Mouse (Mus musculus) hindbrain, embryonic 16.5 days (tissue): Measurements from ENCODE around the gene Mtx3. TPM values are rescaled to one million over a fixed set of nuclear protein-coding genes. Genes with fewer than 3 reads are reported as not detected.

ENCODE experiments used
- ATAC-seq: fragments of 200-750 bp; cut with Nextera tagmentation; 2 replicates; pipeline ENCODE4 v1.8.0; 2017; ENCODE audit warnings: moderate TSS enrichment, moderate library complexity
- H3K27ac ChIP-seq: fragments of 300-500 bp; sonication (generic); 2 replicates; pipeline ENCODE4 v1.5.1; 2014; ENCODE audit warnings: low read depth, mild to moderate bottlenecking, control low read depth, low read length, moderate library complexity
- H3K27me3 ChIP-seq: fragments of 300-500 bp; sonication (generic); replicated peaks from 2 replicates; pipeline ENCODE4 v1.6.1; 2014; ENCODE audit warnings: low read length; ENCODE audit not compliant: control insufficient read depth, insufficient read depth
- H3K36me3 ChIP-seq: fragments of 300-500 bp; sonication (generic); 2 replicates; pipeline ENCODE4 v1.6.1; 2014; ENCODE audit warnings: mild to moderate bottlenecking, low read length, moderate library complexity, mixed read lengths; ENCODE audit not compliant: control insufficient read depth, insufficient read depth
- H3K4me1 ChIP-seq: fragments of 300-500 bp; sonication (generic); 2 replicates; pipeline ENCODE4 v1.6.1; 2014; ENCODE audit warnings: low read depth, low read length; ENCODE audit not compliant: control insufficient read depth, insufficient read depth
- H3K4me2 ChIP-seq: fragments of 300-500 bp; sonication (generic); 2 replicates; pipeline ENCODE4 v1.6.1; 2014; ENCODE audit warnings: mild to moderate bottlenecking, low read length, control low read depth, moderate library complexity
- H3K4me3 ChIP-seq: fragments of 300-500 bp; sonication (generic); 2 replicates; pipeline ENCODE4 v1.5.1; 2014; ENCODE audit warnings: mild to moderate bottlenecking, low read length, control low read depth, moderate library complexity
- H3K9ac ChIP-seq: fragments of 300-500 bp; sonication (generic); 2 replicates; pipeline ENCODE4 v1.6.1; 2014; ENCODE audit warnings: low read depth, mild to moderate bottlenecking, control low read depth, low read length, moderate library complexity
- H3K9me3 ChIP-seq: fragments of 300-500 bp; sonication (generic); 2 replicates; pipeline ENCODE4 v1.6.1; 2014; ENCODE audit warnings: mild to moderate bottlenecking, low read length, moderate library complexity; ENCODE audit not compliant: control insufficient read depth
- WGBS: fragments of 180-500 bp; shearing (Covaris S2); extraction: QIAGEN DNeasy Blood & Tissue Kit; methylation state at CpG from one replicate; pipeline ENCODE4 v1.1.7; 2014; 5-methylcytosine and 5-hydroxymethylcytosine counted together
- polyA plus RNA-seq: library from polyadenylated mRNA; unstranded; fragments of >200 nt; fragmentation: Nextera tagmentation; extraction: Ambion mirVana; gene quantifications from 2 replicates; pipeline ENCODE4 v1.2.1, GENCODE M21; 2015

The Mtx3 gene
- polyA plus RNA-seq, 1 experiment from 2014 or later = 3.2 TPM

DNA sequence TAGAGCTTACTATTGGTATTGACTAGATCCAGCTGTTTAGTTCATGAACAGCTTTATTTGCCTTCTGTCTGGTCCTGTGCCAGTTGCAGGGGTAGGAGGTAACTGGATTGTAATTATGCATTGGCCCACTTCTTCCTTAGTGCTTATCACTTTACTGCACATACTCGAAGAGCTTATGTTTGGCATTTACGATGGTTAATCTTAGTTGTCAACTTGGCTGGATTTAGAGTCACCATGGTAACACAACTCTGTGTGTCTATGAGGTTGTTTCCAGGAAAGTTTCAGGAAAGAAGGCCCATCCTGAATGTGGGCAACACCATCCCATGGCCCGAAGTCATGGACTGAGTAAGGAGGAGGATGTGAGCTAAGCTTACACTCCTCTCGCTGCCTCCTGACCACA is 11.4 kb upstream of the Mtx3 start:
- no peak overlapping the region for H3K4me2 ChIP-seq
- no peak overlapping the region for H3K4me3 ChIP-seq
- no peaks in the 10 kb centered on the region for H3K36me3 ChIP-seq
- no peak overlapping the region for H3K27ac ChIP-seq
- no peak for ATAC-seq
- H3K9me3 ChIP-seq = no peaks in the 10 kb centered on the region
- WGBS = 87% methylated on average over 4 of the region's 4 CpGs
- H3K27me3 ChIP-seq = no peaks in the 10 kb centered on the region
- H3K9ac ChIP-seq = no peak overlapping the region
- H3K4me1 ChIP-seq = no peaks in the 10 kb centered on the region

DNA sequence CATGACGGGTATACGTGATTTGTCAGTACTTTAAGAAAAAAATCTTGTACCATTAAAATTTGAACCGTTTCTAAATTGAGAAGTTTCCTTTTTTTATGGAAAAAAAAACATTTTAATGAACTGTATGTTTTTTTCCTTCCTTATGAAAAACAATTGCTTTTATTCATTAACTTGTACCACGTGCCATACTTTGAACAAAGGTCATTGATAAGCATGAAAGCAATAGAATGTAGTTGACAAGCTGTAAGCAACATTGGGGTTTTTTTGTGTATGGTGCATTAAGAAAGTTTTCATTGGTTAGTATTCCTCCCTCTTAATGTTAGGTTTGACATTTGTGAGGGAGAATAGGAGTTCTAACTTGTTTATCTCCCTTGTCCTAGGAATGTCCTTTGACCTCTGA is 1.9 kb downstream of the Mtx3 start:
- Histone ChIP-seq H3K9ac (no peak overlapping the region), H3K27me3 (no peaks in the 10 kb centered on the region), H3K9me3 (no peaks in the 10 kb centered on the region), H3K4me2 (no peak overlapping the region), H3K4me3 (no peak overlapping the region), H3K36me3 (peaks cover 17% of the 10 kb centered on the region), H3K27ac (no peak overlapping the region), H3K4me1 (peaks cover 7% of the 10 kb centered on the region)
- WGBS = 90% methylated on average over 4 of the region's 4 CpGs
- ATAC-seq = no peak

DNA sequence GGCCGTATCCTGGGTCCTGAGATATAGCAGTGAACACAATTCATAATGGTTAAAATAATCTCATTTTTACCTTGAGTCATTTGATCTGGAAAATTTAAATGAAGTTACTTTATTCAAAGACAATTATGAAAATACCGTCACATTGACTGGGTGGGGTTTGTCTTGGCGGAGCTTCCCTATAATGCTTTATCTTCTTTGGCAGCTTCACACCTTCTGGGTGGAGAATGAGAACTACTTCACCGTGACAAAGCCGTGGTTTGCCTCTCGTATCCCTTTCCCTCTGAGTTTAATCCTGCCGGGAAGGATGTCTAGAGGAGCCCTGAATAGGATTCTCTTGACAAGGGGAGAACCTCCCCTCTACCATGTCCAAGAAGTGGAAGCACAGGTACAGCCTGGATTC is 2.8 kb downstream of the Mtx3 start:
- H3K9ac ChIP-seq = no peak overlapping the region
- no peak overlapping the region for H3K27ac ChIP-seq
- no peaks in the 10 kb centered on the region for H3K9me3 ChIP-seq
- no peaks in the 10 kb centered on the region for H3K27me3 ChIP-seq
- peaks cover 17% of the 10 kb centered on the region for H3K36me3 ChIP-seq
- no peak overlapping the region for H3K4me3 ChIP-seq
- peaks cover 7% of the 10 kb centered on the region for H3K4me1 ChIP-seq
- no peak for ATAC-seq
- H3K4me2 ChIP-seq = no peak overlapping the region
- WGBS = 92% methylated on average over 7 of the region's 7 CpGs

DNA sequence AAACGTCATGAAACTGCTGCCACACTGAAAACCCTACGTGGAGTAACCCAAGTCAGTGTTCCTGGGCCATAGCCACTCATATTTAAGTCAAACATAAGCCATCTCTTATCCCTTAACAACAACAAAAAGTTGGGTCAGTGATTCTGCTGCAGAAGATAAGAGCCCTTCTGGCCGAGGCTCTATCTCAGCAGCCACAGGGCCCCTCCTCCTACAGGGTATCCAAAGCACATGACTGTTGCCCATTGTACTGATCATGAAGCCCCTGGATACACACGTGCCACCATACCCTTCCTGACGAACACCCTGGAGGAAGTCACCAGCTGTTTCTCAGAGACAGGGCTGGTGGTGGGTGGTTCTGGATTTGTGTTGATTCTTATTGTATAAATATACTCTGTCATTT is 3.4 kb downstream of the Mtx3 start:
- H3K9ac ChIP-seq = no peak overlapping the region
- H3K27me3 ChIP-seq = no peaks in the 10 kb centered on the region
- H3K27ac ChIP-seq = no peak overlapping the region
- no peak for ATAC-seq
- 85% methylated on average over 5 of the region's 5 CpGs for WGBS
- no peak overlapping the region for H3K4me2 ChIP-seq
- peaks cover 7% of the 10 kb centered on the region for H3K4me1 ChIP-seq
- H3K4me3 ChIP-seq = no peak overlapping the region
- peaks cover 17% of the 10 kb centered on the region for H3K36me3 ChIP-seq
- H3K9me3 ChIP-seq = no peaks in the 10 kb centered on the region

DNA sequence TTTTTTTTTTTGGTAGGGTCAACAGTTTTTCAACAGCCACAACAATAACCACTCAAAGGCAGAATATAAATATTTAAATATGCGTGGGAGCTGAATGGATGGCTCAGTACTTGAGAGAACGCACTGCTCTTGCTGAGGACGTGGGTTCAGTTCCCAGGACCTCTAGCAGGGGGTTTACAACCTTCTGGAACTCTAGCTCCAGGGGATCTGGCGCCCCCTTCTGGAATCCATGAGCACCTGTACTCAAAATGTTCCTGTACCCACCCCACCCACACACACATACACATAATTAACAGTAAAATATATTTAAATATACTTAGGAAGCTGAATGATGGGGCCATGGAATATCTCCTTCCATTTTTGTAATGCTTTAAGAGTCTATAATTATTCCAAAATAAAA is 11.3 kb downstream of the Mtx3 start:
- no peak overlapping the region for H3K4me3 ChIP-seq
- peaks cover 11% of the 10 kb centered on the region for H3K36me3 ChIP-seq
- 74% methylated on average over 4 of the region's 4 CpGs for WGBS
- ATAC-seq = no peak
- no peak overlapping the region for H3K4me2 ChIP-seq
- no peaks in the 10 kb centered on the region for H3K27me3 ChIP-seq
- H3K9ac ChIP-seq = no peak overlapping the region
- no peaks in the 10 kb centered on the region for H3K4me1 ChIP-seq
- H3K27ac ChIP-seq = no peak overlapping the region
- no peaks in the 10 kb centered on the region for H3K9me3 ChIP-seq

DNA sequence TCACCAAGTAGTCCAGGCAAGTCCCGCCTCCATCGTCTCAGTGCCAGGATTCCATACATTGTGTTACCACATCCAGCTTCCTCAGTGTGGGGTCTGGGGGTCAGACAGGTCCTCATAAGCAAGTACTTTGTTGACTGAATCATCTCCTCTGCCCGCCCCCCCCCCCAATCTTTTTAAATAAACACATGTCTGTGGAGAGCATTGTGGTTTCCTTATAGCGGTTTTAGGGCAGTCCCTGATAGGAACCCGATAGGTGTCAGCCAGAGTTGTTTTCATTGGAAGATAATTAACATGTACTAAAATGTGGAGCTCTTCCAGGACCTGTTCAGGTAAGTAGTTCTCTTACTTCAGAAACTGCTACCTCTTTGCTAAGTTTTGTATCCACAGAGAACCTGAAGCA is 14.2 kb downstream of the Mtx3 start:
- Histone ChIP-seq H3K27ac (no peak overlapping the region), H3K4me1 (no peaks in the 10 kb centered on the region), H3K4me3 (no peak overlapping the region), H3K36me3 (peaks cover 4% of the 10 kb centered on the region), H3K9ac (no peak overlapping the region), H3K4me2 (no peak overlapping the region), H3K27me3 (no peaks in the 10 kb centered on the region), H3K9me3 (no peaks in the 10 kb centered on the region)
- WGBS = 94% methylated on average over 5 of the region's 5 CpGs
- no peak for ATAC-seq

DNA sequence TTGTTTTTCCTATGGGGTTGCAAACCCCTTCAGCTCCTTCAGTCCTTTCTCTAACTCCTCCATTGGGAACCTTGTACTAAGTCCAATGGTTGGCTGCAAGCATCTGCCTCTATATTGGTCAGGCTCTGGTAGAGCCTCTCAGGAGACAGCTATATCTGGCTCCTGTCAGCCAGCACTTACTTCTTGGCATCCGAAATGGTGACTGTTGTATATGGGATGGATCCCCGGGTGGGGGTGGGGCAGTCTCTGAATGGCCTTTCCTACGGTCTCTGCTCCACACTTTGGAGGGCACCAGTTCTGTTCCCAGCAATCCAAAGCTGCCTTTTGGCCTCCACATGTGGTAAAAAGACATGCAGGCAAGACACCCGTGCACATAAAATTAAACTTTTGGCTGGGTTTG is 15.4 kb downstream of the Mtx3 start:
- 81% methylated on average over 4 of the region's 4 CpGs for WGBS
- H3K27me3 ChIP-seq = no peaks in the 10 kb centered on the region

DNA sequence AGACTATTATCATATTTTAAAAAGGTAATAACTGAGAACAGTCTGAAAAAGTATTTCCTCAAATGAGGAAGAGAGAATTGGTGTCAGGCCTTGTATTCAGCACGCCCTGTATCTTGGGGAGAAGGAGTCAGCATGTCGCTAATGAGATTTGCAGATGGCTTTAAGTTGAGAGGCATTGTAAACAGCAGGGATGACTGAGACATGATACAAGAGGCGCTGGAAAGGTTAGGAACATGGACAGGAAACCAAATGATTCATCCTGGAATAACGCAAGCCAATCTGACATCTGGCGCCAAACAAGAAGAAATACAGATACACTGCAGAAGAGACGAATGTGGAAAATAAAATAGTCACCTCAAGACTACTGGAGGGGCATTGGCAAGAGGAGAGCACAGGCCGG is 20.8 kb downstream of the Mtx3 start:
- no peak overlapping the region for H3K4me3 ChIP-seq
- no peaks in the 10 kb centered on the region for H3K27me3 ChIP-seq
- no peak overlapping the region for H3K9ac ChIP-seq
- no peaks in the 10 kb centered on the region for H3K4me1 ChIP-seq
- no peak overlapping the region for H3K27ac ChIP-seq
- ATAC-seq = no peak
- H3K36me3 ChIP-seq = no peaks in the 10 kb centered on the region
- no peak overlapping the region for H3K4me2 ChIP-seq
- 71% methylated on average over 7 of the region's 7 CpGs for whole genome bisulfite sequencing
- H3K9me3 ChIP-seq = no peaks in the 10 kb centered on the region

More for the DNA sequence above, 15.4 kb downstream of the Mtx3 start:
- Histone ChIP-seq H3K27ac (no peak overlapping the region), H3K36me3 (peaks cover 2% of the 10 kb centered on the region; the same call in 1 of the 2 replicates), H3K4me2 (no peak overlapping the region), H3K4me3 (no peak overlapping the region), H3K9ac (no peak overlapping the region), H3K4me1 (no peaks in the 10 kb centered on the region), H3K9me3 (no peaks in the 10 kb centered on the region)
- ATAC-seq = no peak

DNA sequence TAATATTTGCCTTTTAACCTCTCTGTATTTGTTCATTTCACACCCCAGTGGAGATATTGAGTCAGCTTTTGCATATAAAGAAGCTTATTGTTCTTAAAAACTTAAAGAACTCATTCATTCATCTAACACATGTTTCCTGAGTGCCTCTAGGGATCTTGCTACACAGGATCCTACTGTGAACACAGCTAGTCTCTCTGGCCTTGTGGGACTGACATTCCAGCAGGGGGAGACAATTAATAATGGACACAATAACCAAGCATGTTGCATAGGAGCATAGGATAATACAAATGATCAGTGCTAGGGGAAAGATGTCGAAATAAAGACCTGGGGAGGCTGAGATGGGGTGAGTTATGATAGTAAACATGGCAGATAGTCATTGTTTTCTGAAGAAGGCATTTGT is 22.1 kb downstream of the Mtx3 start:
- no peak overlapping the region for H3K4me2 ChIP-seq
- H3K27ac ChIP-seq = no peak overlapping the region
- H3K9me3 ChIP-seq = no peaks in the 10 kb centered on the region
- H3K27me3 ChIP-seq = no peaks in the 10 kb centered on the region
- no peak for ATAC-seq
- H3K4me3 ChIP-seq = no peak overlapping the region
- H3K36me3 ChIP-seq = no peaks in the 10 kb centered on the region
- WGBS = 63% methylated on average over 1 of the region's 1 CpGs
- H3K4me1 ChIP-seq = no peaks in the 10 kb centered on the region
- H3K9ac ChIP-seq = no peak overlapping the region

DNA sequence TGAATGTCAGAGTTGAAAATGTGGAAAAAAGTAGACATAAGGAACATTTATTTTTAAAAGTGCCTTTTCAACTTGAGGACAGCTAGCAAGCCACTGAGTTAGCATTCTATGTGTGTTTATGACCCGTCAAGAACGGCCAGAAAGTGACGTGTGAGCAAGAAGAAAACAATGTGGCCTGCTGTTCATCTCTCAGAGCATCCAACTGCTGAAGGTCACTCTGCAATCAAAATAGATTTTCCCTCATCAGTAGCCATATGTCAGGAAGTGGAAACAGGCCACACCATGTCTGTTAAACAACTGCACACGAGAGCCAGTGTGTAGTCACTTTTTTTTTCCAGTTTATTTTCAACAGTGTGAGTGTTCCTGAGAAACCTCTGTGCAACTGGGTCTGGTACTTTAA is 35.0 kb downstream of the Mtx3 start:
- Histone ChIP-seq H3K36me3 (no peaks in the 10 kb centered on the region), H3K9ac (no peak overlapping the region), H3K27ac (no peak overlapping the region), H3K27me3 (no peaks in the 10 kb centered on the region), H3K4me1 (no peaks in the 10 kb centered on the region), H3K4me3 (no peak overlapping the region), H3K4me2 (no peak overlapping the region), H3K9me3 (no peaks in the 10 kb centered on the region)
- ATAC-seq = no peak
- WGBS = 46% methylated on average over 4 of the region's 4 CpGs
